Mouse (Mus musculus): ENCODE results near the gene Snrnp27. TPM values are rescaled to one million over a fixed set of nuclear protein-coding genes. Genes with fewer than 3 reads are reported as not detected.
A peak's percentile ranks its signal among the peaks of the same experiment; 100 is the strongest.

Snrnp27 gene
- polyA plus RNA-seq, 1 experiment from 2014 or later: 137 TPM

GRCm38 (mm10) chr6:86658501-86658900 is 25.8 kb downstream of the Snrnp27 start:
- H3K36me3 ChIP-seq: peaks cover 71% of the 10 kb centered on the region
- H3K4me2 ChIP-seq: no peak overlapping the region
- no peak overlapping the region for H3K9ac ChIP-seq
- no peak for ATAC-seq (ENCODE audit: insufficient number of reproducible peaks, insufficient read depth, low FRiP score, low TSS enrichment, low read depth)
- no peaks in the 10 kb centered on the region for H3K27me3 ChIP-seq
- H3K27ac ChIP-seq: no peak overlapping the region
- no peaks in the 10 kb centered on the region for H3K4me1 ChIP-seq
- no peak overlapping the region for H3K4me3 ChIP-seq
- WGBS: 83% methylated on average over 3 of the region's 3 CpGs
- no peaks in the 10 kb centered on the region for H3K9me3 ChIP-seq

DNA sequence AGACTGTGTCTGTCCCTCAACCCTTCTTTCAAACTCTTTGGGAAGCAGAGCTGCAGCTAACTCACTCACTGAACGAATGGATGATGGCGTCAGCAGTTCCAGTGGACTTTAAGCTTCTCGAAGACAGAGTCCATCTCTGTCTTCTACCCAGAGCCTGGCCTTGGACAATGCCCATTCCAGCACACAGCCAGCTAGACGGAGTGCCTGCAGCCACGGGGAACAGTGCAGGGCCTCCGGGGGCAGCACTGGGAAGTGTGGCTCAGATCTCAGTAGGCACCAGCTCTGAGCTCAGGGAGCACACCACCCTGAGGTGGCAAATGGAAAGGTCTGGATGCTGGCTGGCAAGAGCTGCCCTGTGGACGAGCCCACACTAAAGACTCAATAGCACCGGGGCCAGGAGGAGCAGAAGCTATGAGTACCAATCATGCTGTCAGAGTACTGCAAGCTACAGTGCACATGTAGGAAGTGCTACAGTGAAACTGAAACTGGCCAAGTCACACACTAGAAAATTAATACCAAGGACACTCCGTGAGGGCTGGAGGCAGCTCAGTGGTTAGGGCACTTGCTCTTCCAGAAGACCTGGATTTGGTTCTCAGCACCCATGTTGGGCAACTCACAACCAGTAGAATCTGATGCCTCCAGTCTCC is 29.9 kb downstream of the Snrnp27 start:
- H3K9me3 ChIP-seq: no peaks in the 10 kb centered on the region
- no peaks in the 10 kb centered on the region for H3K27me3 ChIP-seq
- H3K9ac ChIP-seq: no peak overlapping the region
- 76% methylated on average over 9 of the region's 9 CpGs for WGBS
- no peaks in the 10 kb centered on the region for H3K4me1 ChIP-seq
- H3K27ac ChIP-seq: no peak overlapping the region
- H3K4me2 ChIP-seq: no peak overlapping the region
- no peak overlapping the region for H3K4me3 ChIP-seq
- no peak for ATAC-seq (ENCODE audit: insufficient number of reproducible peaks, insufficient read depth, low FRiP score, low TSS enrichment, low read depth)
- H3K36me3 ChIP-seq: peaks cover 68% of the 10 kb centered on the region

DNA sequence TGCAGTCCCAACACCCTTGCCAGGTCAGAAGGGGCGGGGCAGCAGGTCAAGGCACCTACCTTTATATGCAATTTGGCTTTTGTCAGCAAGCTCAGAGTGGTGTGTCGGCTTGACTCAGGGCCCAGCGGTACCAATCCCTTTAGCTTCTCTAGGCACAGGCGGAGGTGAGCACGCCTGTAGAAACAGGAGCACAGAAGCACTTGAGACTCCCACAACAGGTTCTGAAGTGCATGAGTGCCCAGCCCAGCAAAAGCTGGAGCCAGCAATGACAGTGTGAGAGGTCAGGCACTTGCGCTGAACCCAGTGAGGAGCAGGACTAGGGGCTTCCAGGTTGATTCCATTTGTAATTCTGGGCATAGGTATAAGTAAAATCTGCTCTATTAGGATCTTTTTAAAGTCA is 31.3 kb downstream of the Snrnp27 start:
- Histone ChIP-seq H3K4me1 (no peaks in the 10 kb centered on the region), H3K4me2 (no peak overlapping the region), H3K9me3 (no peaks in the 10 kb centered on the region), H3K4me3 (no peak overlapping the region), H3K9ac (no peak overlapping the region), H3K36me3 (peaks cover 71% of the 10 kb centered on the region), H3K27ac (no peak overlapping the region), H3K27me3 (no peaks in the 10 kb centered on the region)
- ATAC-seq (ENCODE audit: insufficient number of reproducible peaks, insufficient read depth, low FRiP score, low TSS enrichment, low read depth): no peak
- WGBS: 88% methylated on average over 6 of the region's 6 CpGs

- Histone ChIP-seq H3K4me3 (no peak overlapping the region), H3K4me1 (no peaks in the 10 kb centered on the region), H3K4me2 (no peak overlapping the region), H3K27ac (no peak overlapping the region), H3K9ac (no peak overlapping the region), H3K27me3 (no peaks in the 10 kb centered on the region), H3K36me3 (peaks cover 29% of the 10 kb centered on the region), H3K9me3 (no peaks in the 10 kb centered on the region)
- ATAC-seq (ENCODE audit: insufficient number of reproducible peaks, insufficient read depth, low FRiP score, low TSS enrichment, low read depth): no peak
- 75% methylated on average over 7 of the region's 7 CpGs for WGBS
Observed at GRCm38 (mm10) chr6:86646143-86646542, 38.2 kb downstream of the Snrnp27 start.

DNA sequence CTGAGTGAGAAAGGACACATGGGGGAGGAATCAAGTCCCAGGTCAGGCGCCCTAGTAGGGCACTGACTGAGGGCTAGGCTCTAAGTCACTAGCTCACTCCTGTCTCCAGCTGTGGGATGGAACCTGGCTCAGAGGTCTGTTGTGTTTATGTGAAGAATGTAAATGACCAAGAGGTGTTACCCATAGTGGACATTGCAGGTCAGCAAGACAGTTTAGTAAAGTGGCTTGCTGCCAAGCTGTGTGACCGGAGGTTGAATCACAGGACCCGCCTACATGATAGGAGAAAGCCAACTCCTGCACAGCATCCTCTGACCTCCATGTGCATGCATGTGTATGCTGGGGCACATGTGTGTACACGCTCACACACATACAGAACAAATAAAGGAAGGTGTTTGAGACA is 38.8 kb downstream of the Snrnp27 start:
- no peaks in the 10 kb centered on the region for H3K9me3 ChIP-seq
- no peaks in the 10 kb centered on the region for H3K27me3 ChIP-seq
- no peak for ATAC-seq (ENCODE audit: insufficient number of reproducible peaks, insufficient read depth, low FRiP score, low TSS enrichment, low read depth)
- no peak overlapping the region for H3K27ac ChIP-seq
- H3K4me2 ChIP-seq: no peak overlapping the region
- H3K9ac ChIP-seq: no peak overlapping the region
- no peak overlapping the region for H3K4me3 ChIP-seq
- H3K4me1 ChIP-seq: no peaks in the 10 kb centered on the region
- peaks cover 24% of the 10 kb centered on the region for H3K36me3 ChIP-seq
- WGBS: 77% methylated on average over 4 of the region's 4 CpGs

GRCm38 (mm10) chr6:86644775-86645400 is 39.4 kb downstream of the Snrnp27 start:
- no peak overlapping the region for H3K4me2 ChIP-seq
- H3K36me3 ChIP-seq: peaks cover 17% of the 10 kb centered on the region
- ATAC-seq (ENCODE audit: insufficient number of reproducible peaks, insufficient read depth, low FRiP score, low TSS enrichment, low read depth): no peak
- no peaks in the 10 kb centered on the region for H3K4me1 ChIP-seq
- H3K9ac ChIP-seq: no peak overlapping the region
- WGBS: 80% methylated on average over 3 of the region's 3 CpGs
- no peaks in the 10 kb centered on the region for H3K27me3 ChIP-seq
- no peak overlapping the region for H3K4me3 ChIP-seq
- H3K9me3 ChIP-seq: no peaks in the 10 kb centered on the region
- H3K27ac ChIP-seq: no peak overlapping the region

- no peak overlapping the region for H3K4me3 ChIP-seq
- H3K4me1 ChIP-seq: peaks cover 9% of the 10 kb centered on the region; the same call in 1 of the 2 replicates
- no peaks in the 10 kb centered on the region for H3K27me3 ChIP-seq
- no peaks in the 10 kb centered on the region for H3K9me3 ChIP-seq
- no peaks in the 10 kb centered on the region for H3K36me3 ChIP-seq
- H3K9ac ChIP-seq: no peak overlapping the region
- H3K4me2 ChIP-seq: no peak overlapping the region
- no peak overlapping the region for H3K27ac ChIP-seq
- WGBS: 75% methylated on average over 8 of the region's 8 CpGs
- no peak for ATAC-seq (ENCODE audit: insufficient number of reproducible peaks, insufficient read depth, low FRiP score, low TSS enrichment, low read depth)
Observed at GRCm38 (mm10) chr6:86641716-86642115, 42.6 kb downstream of the Snrnp27 start.

DNA sequence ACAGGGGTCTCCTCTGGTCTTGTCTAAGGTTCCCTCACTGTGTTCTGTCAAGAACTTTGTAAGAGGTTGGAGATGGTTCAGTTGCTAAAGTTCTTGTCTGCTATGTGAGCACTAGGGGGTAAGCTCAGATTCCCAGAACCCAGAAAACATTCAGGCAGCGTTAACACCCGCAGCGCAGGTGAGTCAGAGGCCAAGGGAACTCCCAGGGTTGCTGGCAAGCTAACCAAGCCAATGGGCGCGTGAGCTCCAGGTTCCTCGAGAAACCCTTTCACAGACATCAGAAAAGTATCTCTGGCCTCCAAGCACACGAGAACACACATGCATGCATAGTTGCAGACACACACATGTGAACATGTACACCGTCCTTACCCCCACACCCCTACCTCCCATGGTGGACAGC is 43.5 kb downstream of the Snrnp27 start:
- Histone ChIP-seq H3K27ac (no peak overlapping the region), H3K36me3 (no peaks in the 10 kb centered on the region), H3K9ac (no peak overlapping the region), H3K4me2 (no peak overlapping the region), H3K4me1 (peaks cover 9% of the 10 kb centered on the region; the same call in 1 of the 2 replicates), H3K27me3 (no peaks in the 10 kb centered on the region), H3K9me3 (no peaks in the 10 kb centered on the region), H3K4me3 (no peak overlapping the region)
- no peak for ATAC-seq (ENCODE audit: insufficient number of reproducible peaks, insufficient read depth, low FRiP score, low TSS enrichment, low read depth)
- WGBS: 86% methylated on average over 8 of the region's 8 CpGs

DNA sequence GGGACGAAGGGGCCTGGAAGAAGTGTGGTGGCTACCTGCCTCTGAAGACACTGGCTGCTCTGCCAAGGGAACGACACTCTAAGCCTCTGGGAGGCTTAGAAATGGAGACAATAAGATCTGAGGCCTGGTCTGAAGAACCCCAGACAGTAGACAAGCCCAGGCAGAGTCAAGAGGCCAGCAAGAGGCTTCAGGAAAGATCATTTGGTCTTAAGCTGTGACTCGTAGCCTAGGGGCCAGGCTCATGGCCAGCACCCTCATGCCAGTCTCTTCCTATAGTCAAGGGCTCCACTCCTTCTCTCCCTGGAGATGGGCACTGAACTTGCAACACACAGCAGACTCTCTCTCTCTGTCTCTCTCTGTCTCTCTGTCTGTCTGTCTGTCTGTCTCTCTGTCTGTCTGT is 44.2 kb downstream of the Snrnp27 start:
- WGBS: 76% methylated on average over 3 of the region's 3 CpGs
- H3K4me1 ChIP-seq: peaks cover 9% of the 10 kb centered on the region; the same call in 1 of the 2 replicates
- H3K27me3 ChIP-seq: no peaks in the 10 kb centered on the region
- H3K9me3 ChIP-seq: no peaks in the 10 kb centered on the region
- H3K36me3 ChIP-seq: no peaks in the 10 kb centered on the region
- no peak overlapping the region for H3K9ac ChIP-seq
- no peak for ATAC-seq (ENCODE audit: insufficient number of reproducible peaks, insufficient read depth, low FRiP score, low TSS enrichment, low read depth)
- H3K4me3 ChIP-seq: no peak overlapping the region
- H3K27ac ChIP-seq: no peak overlapping the region
- H3K4me2 ChIP-seq: no peak overlapping the region

- Histone ChIP-seq H3K27me3 (no peaks in the 10 kb centered on the region), H3K4me1 (peaks cover 9% of the 10 kb centered on the region; the same call in 1 of the 2 replicates), H3K4me3 (no peak overlapping the region), H3K9ac (no peak overlapping the region), H3K4me2 (no peak overlapping the region), H3K36me3 (no peaks in the 10 kb centered on the region), H3K9me3 (no peaks in the 10 kb centered on the region), H3K27ac (no peak overlapping the region)
- 79% methylated on average over 18 of the region's 18 CpGs for WGBS
- ATAC-seq (ENCODE audit: insufficient number of reproducible peaks, insufficient read depth, low FRiP score, low TSS enrichment, low read depth): no peak
Observed at GRCm38 (mm10) chr6:86639180-86640160, 44.9 kb downstream of the Snrnp27 start.

GRCm38 (mm10) chr6:86638434-86638833 is 45.9 kb downstream of the Snrnp27 start:
- no peak for ATAC-seq (ENCODE audit: insufficient number of reproducible peaks, insufficient read depth, low FRiP score, low TSS enrichment, low read depth)
- Histone ChIP-seq H3K9ac (no peak overlapping the region), H3K36me3 (no peaks in the 10 kb centered on the region), H3K4me3 (no peak overlapping the region), H3K4me1 (peaks cover 9% of the 10 kb centered on the region; the same call in 1 of the 2 replicates), H3K27ac (peak overlapping the region; percentile 62; the same call in 1 of the 2 replicates), H3K9me3 (no peaks in the 10 kb centered on the region), H3K4me2 (no peak overlapping the region), H3K27me3 (no peaks in the 10 kb centered on the region)
- whole genome bisulfite sequencing: 18% methylated on average over 2 of the region's 2 CpGs
